ENCODE assay signal across 7 mouse cellular contexts in the genomic region with DNA sequence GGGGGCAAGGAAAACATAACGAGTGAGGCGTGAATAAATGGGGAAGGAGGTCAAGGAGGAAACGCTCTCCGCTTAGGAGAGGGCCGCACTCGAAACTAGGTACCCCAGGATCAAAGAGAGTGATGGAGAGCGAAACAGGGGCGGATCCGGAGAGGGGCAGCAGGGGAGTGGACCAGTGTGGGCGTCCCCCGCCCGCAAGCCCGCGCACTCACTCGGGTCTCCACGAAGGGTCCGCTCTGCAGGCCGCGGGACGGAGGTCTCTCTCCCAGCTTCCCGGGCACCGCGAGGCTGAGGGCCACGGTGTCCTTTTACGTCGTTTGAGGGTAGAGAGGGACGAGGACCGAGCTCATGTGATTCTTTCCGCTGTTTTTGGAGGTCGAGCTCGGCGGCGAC. TPM values are rescaled to one million over a fixed set of nuclear protein-coding genes. Genes with fewer than 3 reads are reported as not detected.
A peak's percentile ranks its signal among the peaks of the same experiment; 100 is the strongest.
DNase-seq lines count a peak whose midpoint lies in the region; ATAC-seq and TF ChIP-seq lines count a peak whose summit lies in the region.

No protein-coding gene starts in this region.

- under 1% methylated on average over 33 of the region's 33 CpGs for WGBS in hindbrain, postnatal 0 days
- under 1% methylated on average over 33 of the region's 33 CpGs for WGBS in midbrain, embryonic 11.5 days

- H3K27ac ChIP-seq in embryonic fibroblast, embryonic 13.5 days (ENCODE audit: insufficient read depth, low read length): peak overlapping the region; percentile 29
- peak overlapping the region; percentile 92 for H3K27ac ChIP-seq in hindbrain, postnatal 0 days
- H3K27ac ChIP-seq in midbrain, embryonic 11.5 days (ENCODE audit: low read depth, low read length): peak overlapping the region; percentile 64; the same call in 1 of the 2 replicates

- H3K4me1 ChIP-seq in embryonic fibroblast, embryonic 13.5 days (ENCODE audit: control insufficient read depth, insufficient read depth, low read length): peaks cover 4% of the 10 kb centered on the region; the same call in 1 of the 2 replicates
- 0 out of 2 replicates have a peak, but pooled peaks cover 14% of the 10 kb centered on the region for H3K4me1 ChIP-seq in hindbrain, postnatal 0 days (ENCODE audit: insufficient read depth, low read length)
- H3K4me1 ChIP-seq in midbrain, embryonic 11.5 days (ENCODE audit: control insufficient read depth, insufficient read depth, low read length): peaks cover 18% of the 10 kb centered on the region

- H3K27me3 ChIP-seq in hindbrain, postnatal 0 days (ENCODE audit: insufficient read depth, low read length): no peaks in the 10 kb centered on the region
- H3K27me3 ChIP-seq in midbrain, embryonic 11.5 days (ENCODE audit: control insufficient read depth, insufficient read depth, low read length): no peaks in the 10 kb centered on the region

- TF ChIP-seq CTCF in embryonic fibroblast, embryonic 13.5 days (IDR thresholded peaks at IDR 0.05; ENCODE audit: borderline replicate concordance, insufficient read depth, low read length): no peak
- no peak for TF ChIP-seq CTCF in hindbrain, postnatal 0 days (IDR thresholded peaks at IDR 0.05; ENCODE audit: low read depth)

- no peaks in the 10 kb centered on the region for H3K36me3 ChIP-seq in hindbrain, postnatal 0 days (ENCODE audit: insufficient read depth, low read length)
- H3K36me3 ChIP-seq in midbrain, embryonic 11.5 days (ENCODE audit: control insufficient read depth, insufficient read depth, low read length): no peaks in the 10 kb centered on the region

- peak overlapping the region; percentile 87 for H3K4me2 ChIP-seq in hindbrain, postnatal 0 days (ENCODE audit: low read depth, low read length)
- H3K4me2 ChIP-seq in midbrain, embryonic 11.5 days: peak overlapping the region; percentile 62

- no peak for TF ChIP-seq POLR2A in embryonic fibroblast, embryonic 13.5 days (IDR thresholded peaks at IDR 0.05; ENCODE audit: low read depth, low read length)

- peak overlapping the region; percentile 77 for H3K4me3 ChIP-seq in embryonic fibroblast, embryonic 13.5 days (ENCODE audit: insufficient read depth, low read length)
- H3K4me3 ChIP-seq in hindbrain, postnatal 0 days (ENCODE audit: low read length): peak overlapping the region; percentile 74
- H3K4me3 ChIP-seq in midbrain, embryonic 11.5 days (ENCODE audit: low read depth, low read length): peak overlapping the region; percentile 63

- no peaks in the 10 kb centered on the region for H3K9me3 ChIP-seq in hindbrain, postnatal 0 days (ENCODE audit: low read length)
- H3K9me3 ChIP-seq in midbrain, embryonic 11.5 days (ENCODE audit: control insufficient read depth, low read length): no peaks in the 10 kb centered on the region

- H3K9ac ChIP-seq in hindbrain, postnatal 0 days (replicated peaks; ENCODE audit: low read length): peak overlapping the region; percentile 80
- H3K9ac ChIP-seq in midbrain, embryonic 11.5 days (ENCODE audit: low read length): peak overlapping the region; percentile 84

- peak; percentile 57 for DNase-seq in retina, embryonic 14.5 days (ENCODE audit: low spot score)
- no peak for DNase-seq in retina, postnatal 1 day
- peak; percentile 48 for DNase-seq in hindbrain, postnatal 0 days (ENCODE audit: low spot score)
- no peak for DNase-seq in midbrain, embryonic 11.5 days (ENCODE audit: low spot score, missing footprints)
- DNase-seq in layer of hippocampus, postnatal 36 days: no peak
- DNase-seq in cerebellum, adult 11-12 months: no peak

- no peak for ATAC-seq in hindbrain, postnatal 0 days
- peak; percentile 28; the same call in 1 of the 2 replicates for ATAC-seq in midbrain, embryonic 11.5 days (ENCODE audit: low FRiP score)

RNA-seq across cellular contexts. Expression of a gene that starts 0.9 kb away (rescaled TPM):
- polyA plus RNA-seq in embryonic fibroblast, embryonic 13.5 days (2011; ENCODE audit: insufficient read length, low read depth, missing spikeins): 21.4 and 22.8 TPM in 2 replicates
- total RNA-seq in hindbrain, postnatal 0 days (2014; rRNA removed): 12.9 and 13.9 TPM in 2 replicates
- polyA plus RNA-seq in hindbrain, postnatal 0 days (2015; fragmentation: Nextera tagmentation; extraction: Ambion mirVana): 14.0 and 14.5 TPM in 2 replicates
- polyA plus RNA-seq in midbrain, embryonic 11.5 days (2014; fragmentation: Nextera tagmentation; extraction: Ambion mirVana): 10.4 and 12.9 TPM in 2 replicates
- total RNA-seq in layer of hippocampus, postnatal 36 days (2021): 10 to 100 TPM; 30.5 to 36.4 TPM

RNA-seq across cellular contexts. Expression of a gene that starts 14.0 kb away (rescaled TPM):
- 53.0 and 71.3 TPM in 2 replicates for polyA plus RNA-seq in embryonic fibroblast, embryonic 13.5 days (2011; ENCODE audit: insufficient read length, low read depth, missing spikeins)
- total RNA-seq in hindbrain, postnatal 0 days (2014; rRNA removed): 29.0 and 29.7 TPM in 2 replicates
- polyA plus RNA-seq in hindbrain, postnatal 0 days (2015; fragmentation: Nextera tagmentation; extraction: Ambion mirVana): 102 and 110 TPM in 2 replicates
- polyA plus RNA-seq in midbrain, embryonic 11.5 days (2014; fragmentation: Nextera tagmentation; extraction: Ambion mirVana): 179 and 197 TPM in 2 replicates
- 10 to 100 TPM; 31.2 to 33.5 TPM for total RNA-seq in layer of hippocampus, postnatal 36 days (2021)

RNA-seq across cellular contexts. Expression of a gene that starts 14.4 kb away (rescaled TPM):
- polyA plus RNA-seq in embryonic fibroblast, embryonic 13.5 days (2011; ENCODE audit: insufficient read length, low read depth, missing spikeins): 143 and 150 TPM in 2 replicates
- 536 and 538 TPM in 2 replicates for total RNA-seq in hindbrain, postnatal 0 days (2014; rRNA removed)
- polyA plus RNA-seq in hindbrain, postnatal 0 days (2015; fragmentation: Nextera tagmentation; extraction: Ambion mirVana): 298 and 299 TPM in 2 replicates
- 155 and 165 TPM in 2 replicates for polyA plus RNA-seq in midbrain, embryonic 11.5 days (2014; fragmentation: Nextera tagmentation; extraction: Ambion mirVana)
- total RNA-seq in layer of hippocampus, postnatal 36 days (2021): 100 to 1,000 TPM; 449 to 462 TPM

RNA-seq across cellular contexts. Expression of a gene that starts 55.5 kb away (rescaled TPM):
- polyA plus RNA-seq in embryonic fibroblast, embryonic 13.5 days (2011; ENCODE audit: insufficient read length, low read depth, missing spikeins): 37.4 and 43.1 TPM in 2 replicates
- total RNA-seq in hindbrain, postnatal 0 days (2014; rRNA removed): 62.5 and 64.1 TPM in 2 replicates
- polyA plus RNA-seq in hindbrain, postnatal 0 days (2015; fragmentation: Nextera tagmentation; extraction: Ambion mirVana): 27.8 and 30.4 TPM in 2 replicates
- polyA plus RNA-seq in midbrain, embryonic 11.5 days (2014; fragmentation: Nextera tagmentation; extraction: Ambion mirVana): 11.0 and 12.9 TPM in 2 replicates
- 100 to 1,000 TPM; 300 to 307 TPM for total RNA-seq in layer of hippocampus, postnatal 36 days (2021)

Comparison
In these comparisons a context has a peak if more than half of its experiments do, and no peak if none do; other contexts are left out.
1. DNase-seq: peak in retina, embryonic 14.5 days (single experiment) and hindbrain, postnatal 0 days (single experiment); none in retina, postnatal 1 day (single experiment), midbrain, embryonic 11.5 days (single experiment), layer of hippocampus, postnatal 36 days (0 of 2) and cerebellum, adult 11-12 months (single experiment).
2. H3K27ac ChIP-seq: peak in every context shown above with its lines; median percentile 92 in hindbrain, postnatal 0 days; 64 in midbrain, embryonic 11.5 days; 29 in embryonic fibroblast, embryonic 13.5 days.
3. Peak in every context shown above with its lines, with median percentiles within 50 percentile points of each other: H3K4me3 ChIP-seq.